Mouse (Mus musculus) lung, postnatal 14 days (tissue): Measurements from ENCODE around the gene Krt6b.
"Not testable (repeated sequence)": the region's sequence is repeated elsewhere in the genome, so short reads cannot be mapped to it uniquely, and the experiment has no call there.

Experiments
- DNase-seq: peaks from one replicate; pipeline ENCODE4 v3.0.0; 2021

Krt6b gene

GRCm38 (mm10) chr15:101680187-101680586, at the start of gene Krt6b:
Krt6b (minus strand) TSS chr15:101680287.
- no peak for DNase-seq

GRCm38 (mm10) chr15:101724686-101725085, 44.6 kb upstream of the Krt6b start:
- DNase-seq = peak; percentile 5

GRCm38 (mm10) chr15:101715831-101716230, 35.7 kb upstream of the Krt6b start:
- DNase-seq = no peak

- DNase-seq = no peak
Observed at GRCm38 (mm10) chr15:101714356-101714755, 34.3 kb upstream of the Krt6b start.

GRCm38 (mm10) chr15:101713731-101714130, 33.6 kb upstream of the Krt6b start:
- no peak for DNase-seq

GRCm38 (mm10) chr15:101712720-101713119, 32.6 kb upstream of the Krt6b start, which contains the start of gene Krt5:
Krt5 (minus strand) TSS chr15:101712898.
- no peak for DNase-seq

- no peak for DNase-seq
Observed at GRCm38 (mm10) chr15:101708683-101709082, 28.6 kb upstream of the Krt6b start.

GRCm38 (mm10) chr15:101707454-101707853, 27.4 kb upstream of the Krt6b start:
- DNase-seq = no peak

- no peak for DNase-seq
Observed at GRCm38 (mm10) chr15:101704066-101704465, 24.0 kb upstream of the Krt6b start.

- no peak for DNase-seq
Observed at GRCm38 (mm10) chr15:101702380-101702779, 22.3 kb upstream of the Krt6b start.

- DNase-seq = no peak
Observed at GRCm38 (mm10) chr15:101699866-101700265, 19.8 kb upstream of the Krt6b start.

- no peak for DNase-seq
Observed at GRCm38 (mm10) chr15:101699192-101699591, 19.1 kb upstream of the Krt6b start.

GRCm38 (mm10) chr15:101697326-101698188, 17.5 kb upstream of the Krt6b start:
- DNase-seq = no peak

GRCm38 (mm10) chr15:101694207-101694606, 14.1 kb upstream of the Krt6b start, which contains the start of gene Krt6a:
Krt6a (minus strand) TSS chr15:101694307.
- no peak for DNase-seq

- not testable (repeated sequence) for DNase-seq
Observed at GRCm38 (mm10) chr15:101690460-101690859, 10.4 kb upstream of the Krt6b start.

GRCm38 (mm10) chr15:101688161-101688560, 8.1 kb upstream of the Krt6b start:
- DNase-seq = no peak

GRCm38 (mm10) chr15:101675978-101676377, 4.1 kb downstream of the Krt6b start:
- no peak for DNase-seq

GRCm38 (mm10) chr15:101652736-101653265, 27.3 kb downstream of the Krt6b start:
- no peak for DNase-seq

GRCm38 (mm10) chr15:101647280-101647679, 32.8 kb downstream of the Krt6b start, which contains the start of gene Gm5478:
Gm5478 (minus strand) TSS chr15:101647380.
- no peak for DNase-seq

GRCm38 (mm10) chr15:101627884-101628283, 52.2 kb downstream of the Krt6b start, which contains the start of gene Gm5414:
Gm5414 (minus strand) TSS chr15:101628188.
- no peak for DNase-seq
